Mouse (Mus musculus) stomach, postnatal 0 days (tissue): ENCODE results near the gene N4bp1.

Experiments
- CTCF ChIP-seq: IDR thresholded peaks from 2 replicates; pipeline ENCODE4 v1.5.1; 2016; ENCODE audit warnings: antibody characterized with exemption, low read depth, mild to moderate bottlenecking, moderate library complexity
- EP300 ChIP-seq: optimal IDR thresholded peaks from 2 replicates; pipeline ENCODE3; 2016; ENCODE audit warnings: antibody characterized with exemption

DNA sequence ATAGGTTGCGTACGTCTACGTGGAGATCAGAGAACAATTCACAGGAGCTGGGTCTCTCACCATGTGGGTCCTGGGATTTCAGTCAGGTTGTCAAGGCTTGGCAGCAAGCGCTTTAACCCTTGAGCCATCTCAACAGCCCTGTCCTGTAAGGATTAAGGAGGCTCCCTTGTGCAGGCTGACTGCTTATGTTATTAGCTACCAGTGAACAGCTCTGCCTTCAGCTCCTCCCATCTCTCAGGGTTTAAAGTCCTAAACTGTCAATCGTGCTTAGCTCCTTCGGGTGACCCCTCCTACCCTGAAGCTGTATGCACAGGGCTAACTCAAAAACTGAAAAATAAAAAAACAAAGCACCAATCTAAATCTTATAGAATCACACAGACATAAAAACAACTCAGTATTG, 93.5 kb downstream of the N4bp1 start:
- TF ChIP-seq CTCF (no peak), EP300 (no peak)
